In genomic region chr16:9304079-9304478, GRCm38 (mm10) we compare ENCODE assay signal across 19 mouse cellular contexts.
"Had no signal": no experiment of that assay in that cellular context is flagged by ENCODE, and none has a peak within 500 bp of the region (broad histone marks: within the 10 kb centered on the region; RNA-seq: fewer than 3 reads in every experiment).

No protein-coding gene starts in this region.

- H3K4me1 ChIP-seq: midbrain, embryonic 10.5 days; midbrain, embryonic 12.5 days; neural tube, embryonic 13.5 days; neural tube, embryonic 15.5 days; stomach, embryonic 15.5 days had no signal

- H3K27me3 ChIP-seq: midbrain, embryonic 12.5 days; neural tube, embryonic 13.5 days; neural tube, embryonic 15.5 days; stomach, embryonic 15.5 days had no signal

- DNase-seq: lung, adult 18-20 months; lung, embryonic 14.5 days; lung, postnatal 10 days; lung, postnatal 4 days; midbrain, embryonic 14.5 days; retina, postnatal 1 day; right cerebral cortex, adult 18-20 months; right cerebral cortex, postnatal 14 days; thymus, adult 2 months; thymus, postnatal 25 days; thymus, postnatal 4 days had no signal

- H3K9ac ChIP-seq: lung, embryonic 14.5 days; midbrain, embryonic 12.5 days; neural tube, embryonic 13.5 days; neural tube, embryonic 15.5 days; stomach, embryonic 15.5 days had no signal

- ATAC-seq: midbrain, embryonic 16.5 days had no signal

- H3K4me3 ChIP-seq: midbrain, embryonic 10.5 days; midbrain, embryonic 12.5 days; myocyte; neural tube, embryonic 13.5 days; neural tube, embryonic 15.5 days; stomach, embryonic 15.5 days had no signal

- H3K9me3 ChIP-seq: midbrain, embryonic 10.5 days; midbrain, embryonic 12.5 days; neural tube, embryonic 13.5 days; neural tube, embryonic 15.5 days; stomach, embryonic 15.5 days had no signal

- H3K36me3 ChIP-seq: midbrain, embryonic 10.5 days; midbrain, embryonic 12.5 days; neural tube, embryonic 13.5 days; neural tube, embryonic 15.5 days; stomach, embryonic 15.5 days had no signal

- H3K27ac ChIP-seq: midbrain, embryonic 10.5 days; midbrain, embryonic 12.5 days; neural tube, embryonic 13.5 days; neural tube, embryonic 15.5 days; stomach, embryonic 15.5 days; stomach, postnatal 0 days had no signal

- H3K4me2 ChIP-seq: lung, embryonic 14.5 days; midbrain, embryonic 12.5 days; neural tube, embryonic 13.5 days; neural tube, embryonic 15.5 days; stomach, embryonic 15.5 days had no signal
